Mouse (Mus musculus): ENCODE data around the gene Kcnd3.

DNA sequence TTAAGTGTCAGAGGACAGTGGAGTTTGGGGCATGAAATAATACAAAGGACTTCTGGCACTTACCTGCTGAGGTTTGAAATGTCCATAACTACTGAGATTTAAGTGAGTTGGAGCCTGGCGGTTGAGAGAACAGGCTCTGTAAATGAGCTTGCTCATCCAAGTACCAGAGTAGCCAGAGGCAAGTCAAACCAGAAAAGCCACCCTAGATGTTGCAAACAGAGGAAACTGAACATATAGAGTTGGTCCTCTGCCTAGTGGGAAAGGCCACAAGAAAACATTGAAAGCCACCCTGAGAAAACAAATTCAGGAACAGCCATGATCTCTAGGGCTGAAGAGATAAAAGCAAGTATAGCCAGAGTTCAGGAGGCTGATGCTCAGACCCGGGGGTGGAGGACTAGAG, 121.0 kb downstream of the Kcnd3 start:
- TF ChIP-seq POLR2A (IDR thresholded peaks at IDR 0.05; ENCODE audit: low read depth, low read length) (no peak), CTCF (conservative IDR thresholded peaks at IDR 0.05; ENCODE audit: insufficient read depth, insufficient read length, low read depth, low read length) (no peak)
